Mouse (Mus musculus) embryonic facial prominence, embryonic 13.5 days (tissue): ENCODE measurements around the gene Ctsk. TPM values are rescaled to one million over a fixed set of nuclear protein-coding genes. Genes with fewer than 3 reads are reported as not detected.
A peak's percentile ranks its signal among the peaks of the same experiment; 100 is the strongest.

Experiments
- ATAC-seq: fragments of 200-750 bp; cut with Nextera tagmentation; 2 replicates; pipeline ENCODE4 v1.8.0; 2017; ENCODE audit warnings: low read depth; ENCODE audit not compliant: insufficient number of reproducible peaks, insufficient read depth, low FRiP score, low TSS enrichment
- H3K27ac ChIP-seq: fragments of 300-500 bp; sonication (generic); 2 replicates; pipeline ENCODE4 v1.5.1; 2015; ENCODE audit warnings: moderate library complexity, mild to moderate bottlenecking, inconsistent platforms
- H3K27me3 ChIP-seq: fragments of 300-500 bp; sonication (generic); 2 replicates; pipeline ENCODE4 v1.6.1; 2015; ENCODE audit warnings: mild to moderate bottlenecking, inconsistent platforms
- H3K36me3 ChIP-seq: fragments of 300-500 bp; sonication (generic); 2 replicates; pipeline ENCODE4 v1.6.1; 2015; ENCODE audit warnings: mild to moderate bottlenecking, inconsistent platforms
- H3K4me1 ChIP-seq: fragments of 300-500 bp; sonication (generic); 2 replicates; pipeline ENCODE4 v1.6.1; 2015; ENCODE audit warnings: inconsistent platforms
- H3K4me2 ChIP-seq: fragments of 300-500 bp; sonication (generic); 2 replicates; pipeline ENCODE4 v1.6.1; 2015; ENCODE audit warnings: moderate library complexity, mild to moderate bottlenecking, inconsistent platforms
- H3K4me3 ChIP-seq: fragments of 300-500 bp; sonication (generic); 2 replicates; pipeline ENCODE4 v1.5.1; 2015; ENCODE audit warnings: mild to moderate bottlenecking, inconsistent platforms
- H3K9ac ChIP-seq: fragments of 300-500 bp; sonication (generic); 2 replicates; pipeline ENCODE4 v1.6.1; 2015; ENCODE audit warnings: mild to moderate bottlenecking, inconsistent platforms
- H3K9me3 ChIP-seq: fragments of 300-500 bp; sonication (generic); 2 replicates; pipeline ENCODE4 v1.6.1; 2016; ENCODE audit warnings: inconsistent platforms
- WGBS: fragments of 180-500 bp; shearing (Covaris S2); methylation state at CpG from one replicate; pipeline ENCODE4 v1.1.7; 2015; ENCODE audit warnings: mixed read lengths; 5-methylcytosine and 5-hydroxymethylcytosine counted together
- polyA plus RNA-seq: library from polyadenylated mRNA; unstranded; fragments of >200 nt; fragmentation: Nextera tagmentation; extraction: Ambion mirVana; gene quantifications from 2 replicates; pipeline ENCODE4 v1.2.1, GENCODE M21; 2015

The Ctsk gene
- 37.9 and 41.4 TPM in 2 replicates for polyA plus RNA-seq

GRCm38 (mm10) chr3:95499024-95499423 lies at the start of gene Ctsk:
Ctsk (plus strand) TSS chr3:95499256.
- H3K4me2 ChIP-seq, result peak within 1 kb of the TSS; percentile 65
- H3K27ac ChIP-seq, result peak within 1 kb of the TSS; percentile 82
- ATAC-seq, result no peak
- peak within 1 kb of the TSS; percentile 65 for H3K9ac ChIP-seq
- H3K4me3 ChIP-seq, result peak within 1 kb of the TSS; percentile 41
- WGBS, result 42% methylated on average over 7 of the region's 7 CpGs
- H3K9me3 ChIP-seq, result no peaks in the 10 kb centered on the region
- H3K4me1 ChIP-seq, result peaks cover 36% of the 10 kb centered on the region
- H3K36me3 ChIP-seq, result peaks cover 28% of the 10 kb centered on the region
- no peaks in the 10 kb centered on the region for H3K27me3 ChIP-seq

DNA sequence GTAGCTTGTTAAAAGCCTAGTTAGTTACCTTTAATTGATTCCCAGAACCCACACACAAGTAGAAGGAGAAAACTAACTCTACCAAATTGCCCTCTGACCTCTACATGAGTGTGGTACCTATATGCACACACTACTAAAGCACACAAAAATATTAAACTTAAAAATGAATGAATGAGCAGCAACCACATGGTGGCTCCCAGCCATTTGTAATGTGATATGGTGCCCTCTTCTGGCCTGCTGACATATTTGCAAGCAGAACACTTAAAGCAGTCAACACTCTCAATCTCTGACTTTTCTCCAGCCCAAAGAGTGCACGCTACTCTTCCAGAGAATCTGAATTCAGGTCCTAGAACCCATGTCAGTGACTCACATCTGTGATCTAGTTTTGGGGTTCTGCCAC lies 48.6 kb upstream of the Ctsk start:
- Histone ChIP-seq H3K9me3 (no peaks in the 10 kb centered on the region), H3K27me3 (no peaks in the 10 kb centered on the region), H3K4me3 (no peak overlapping the region), H3K4me2 (no peak overlapping the region), H3K27ac (no peak overlapping the region), H3K9ac (no peak overlapping the region), H3K4me1 (no peaks in the 10 kb centered on the region), H3K36me3 (peaks cover 45% of the 10 kb centered on the region)
- ATAC-seq, result no peak
- 52% methylated on average over 1 of the region's 1 CpGs for WGBS

- H3K4me2 ChIP-seq, result no peak overlapping the region
- no peak overlapping the region for H3K4me3 ChIP-seq
- no peaks in the 10 kb centered on the region for H3K27me3 ChIP-seq
- H3K9ac ChIP-seq, result no peak overlapping the region
- peaks cover 45% of the 10 kb centered on the region for H3K36me3 ChIP-seq
- WGBS, result 91% methylated on average over 3 of the region's 3 CpGs
- H3K9me3 ChIP-seq, result no peaks in the 10 kb centered on the region
- no peak for ATAC-seq
- no peaks in the 10 kb centered on the region for H3K4me1 ChIP-seq
- H3K27ac ChIP-seq, result no peak overlapping the region
Measured at GRCm38 (mm10) chr3:95450915-95451314, 48.1 kb upstream of the Ctsk start.

- Histone ChIP-seq H3K4me3 (no peak overlapping the region), H3K9me3 (no peaks in the 10 kb centered on the region), H3K36me3 (peaks cover 50% of the 10 kb centered on the region), H3K9ac (no peak overlapping the region), H3K27ac (no peak overlapping the region), H3K4me1 (no peaks in the 10 kb centered on the region), H3K27me3 (no peaks in the 10 kb centered on the region), H3K4me2 (no peak overlapping the region)
- 98% methylated on average over 5 of the region's 5 CpGs for WGBS
- no peak for ATAC-seq
Measured at GRCm38 (mm10) chr3:95456367-95456766, 42.7 kb upstream of the Ctsk start.

GRCm38 (mm10) chr3:95457758-95458157 lies 41.3 kb upstream of the Ctsk start:
- no peak for ATAC-seq
- H3K4me3 ChIP-seq, result no peak overlapping the region
- WGBS, result 82% methylated on average over 3 of the region's 3 CpGs

GRCm38 (mm10) chr3:95459381-95459780 lies 39.7 kb upstream of the Ctsk start:
- no peaks in the 10 kb centered on the region for H3K9me3 ChIP-seq
- H3K4me3 ChIP-seq, result no peak overlapping the region
- no peak for ATAC-seq
- no peaks in the 10 kb centered on the region for H3K27me3 ChIP-seq
- H3K4me1 ChIP-seq, result no peaks in the 10 kb centered on the region
- no peak overlapping the region for H3K9ac ChIP-seq
- 33% methylated on average over 1 of the region's 1 CpGs for WGBS
- H3K27ac ChIP-seq, result no peak overlapping the region
- H3K36me3 ChIP-seq, result peaks cover 43% of the 10 kb centered on the region
- no peak overlapping the region for H3K4me2 ChIP-seq

More at GRCm38 (mm10) chr3:95457758-95458157, 41.3 kb upstream of the Ctsk start:
- peaks cover 49% of the 10 kb centered on the region for H3K36me3 ChIP-seq
- H3K4me2 ChIP-seq, result no peak overlapping the region
- H3K9me3 ChIP-seq, result no peaks in the 10 kb centered on the region
- no peak overlapping the region for H3K27ac ChIP-seq
- H3K27me3 ChIP-seq, result no peaks in the 10 kb centered on the region
- H3K4me1 ChIP-seq, result no peaks in the 10 kb centered on the region
- no peak overlapping the region for H3K9ac ChIP-seq

- H3K9me3 ChIP-seq, result no peaks in the 10 kb centered on the region
- H3K9ac ChIP-seq, result no peak overlapping the region
- H3K27ac ChIP-seq, result no peak overlapping the region
- peaks cover 59% of the 10 kb centered on the region for H3K36me3 ChIP-seq
- no peaks in the 10 kb centered on the region for H3K4me1 ChIP-seq
- no peak for ATAC-seq
- no peak overlapping the region for H3K4me3 ChIP-seq
- no peaks in the 10 kb centered on the region for H3K27me3 ChIP-seq
- H3K4me2 ChIP-seq, result no peak overlapping the region
Measured at GRCm38 (mm10) chr3:95463852-95464251, 35.2 kb upstream of the Ctsk start.

DNA sequence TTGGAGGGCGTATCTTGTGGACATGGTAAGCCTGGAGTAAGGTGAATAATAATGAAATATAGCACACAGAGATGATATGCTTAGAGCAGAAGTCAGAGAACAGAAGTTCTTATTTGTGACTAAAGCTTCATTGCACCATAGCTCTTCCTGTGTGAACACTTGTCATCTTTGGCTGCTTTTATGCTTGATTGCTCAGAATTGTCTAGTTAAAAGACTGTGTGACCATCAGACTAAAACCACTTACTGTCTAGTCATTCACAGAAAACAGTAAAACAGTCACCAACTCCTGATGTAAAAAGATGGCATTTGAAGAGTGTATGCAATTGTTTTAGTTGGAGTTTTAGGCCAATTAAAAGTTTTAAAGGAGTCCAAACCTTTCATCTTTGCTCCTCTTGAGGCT lies 20.1 kb upstream of the Ctsk start:
- H3K4me1 ChIP-seq, result no peaks in the 10 kb centered on the region
- no peaks in the 10 kb centered on the region for H3K9me3 ChIP-seq
- H3K4me2 ChIP-seq, result no peak overlapping the region
- H3K27me3 ChIP-seq, result no peaks in the 10 kb centered on the region
- peaks cover 82% of the 10 kb centered on the region for H3K36me3 ChIP-seq
- H3K27ac ChIP-seq, result no peak overlapping the region
- ATAC-seq, result no peak
- H3K4me3 ChIP-seq, result no peak overlapping the region
- WGBS, result 94% methylated on average over 1 of the region's 1 CpGs
- H3K9ac ChIP-seq, result no peak overlapping the region

- Histone ChIP-seq H3K36me3 (peaks cover 81% of the 10 kb centered on the region), H3K27ac (no peak overlapping the region), H3K4me3 (no peak overlapping the region), H3K9me3 (no peaks in the 10 kb centered on the region), H3K4me2 (no peak overlapping the region), H3K9ac (no peak overlapping the region), H3K4me1 (no peaks in the 10 kb centered on the region), H3K27me3 (no peaks in the 10 kb centered on the region)
- ATAC-seq, result no peak
- 83% methylated on average over 2 of the region's 2 CpGs for WGBS
Measured at GRCm38 (mm10) chr3:95486421-95486820, 12.6 kb upstream of the Ctsk start.

DNA sequence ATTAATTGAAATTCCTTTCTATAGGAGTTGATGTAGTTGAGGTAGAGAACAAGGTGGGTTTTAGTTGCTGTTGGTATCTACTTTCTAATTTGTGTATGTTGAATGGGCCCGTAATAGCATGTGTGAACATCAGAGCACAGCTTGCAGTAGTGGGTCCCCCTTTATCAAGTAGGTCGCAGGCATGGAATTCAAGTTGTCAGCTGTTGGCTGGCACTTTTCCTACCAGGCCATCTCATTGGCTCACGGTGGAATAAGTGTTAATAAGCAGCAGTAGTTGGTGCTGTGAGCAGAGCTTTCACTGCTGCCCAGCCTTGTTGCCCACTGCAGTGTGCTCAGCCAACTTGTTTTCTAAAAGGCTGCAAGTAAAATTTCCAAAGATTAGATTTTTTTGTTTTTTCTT lies 10.4 kb upstream of the Ctsk start:
- Histone ChIP-seq H3K4me3 (no peak overlapping the region), H3K27ac (no peak overlapping the region), H3K9ac (no peak overlapping the region), H3K4me1 (peaks cover 3% of the 10 kb centered on the region), H3K9me3 (no peaks in the 10 kb centered on the region), H3K4me2 (no peak overlapping the region), H3K36me3 (peaks cover 81% of the 10 kb centered on the region), H3K27me3 (no peaks in the 10 kb centered on the region)
- WGBS, result 90% methylated on average over 3 of the region's 3 CpGs
- ATAC-seq, result no peak

DNA sequence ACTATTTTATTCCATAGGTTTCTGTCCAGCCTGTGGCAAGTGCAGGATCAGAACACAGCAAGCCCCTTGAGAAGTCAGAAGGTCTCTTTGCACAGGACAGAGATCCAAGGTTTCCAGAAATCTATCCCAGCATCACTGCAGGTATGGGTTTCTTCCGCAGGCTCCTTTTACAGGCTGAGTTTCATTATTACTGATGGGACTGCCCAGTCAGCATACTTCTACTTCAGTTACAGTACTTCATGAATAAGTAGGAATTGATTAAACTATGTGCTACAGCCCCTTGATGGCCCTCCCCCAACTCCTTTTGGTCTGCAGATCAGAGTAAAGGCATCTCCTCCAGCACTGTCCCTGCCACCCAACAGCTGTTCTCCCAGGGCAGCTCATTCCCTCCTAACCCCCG lies 8.8 kb upstream of the Ctsk start:
- Histone ChIP-seq H3K9me3 (no peaks in the 10 kb centered on the region), H3K9ac (no peak overlapping the region), H3K4me3 (no peak overlapping the region), H3K4me1 (peaks cover 16% of the 10 kb centered on the region), H3K27me3 (no peaks in the 10 kb centered on the region), H3K4me2 (no peak overlapping the region), H3K27ac (no peak overlapping the region), H3K36me3 (peaks cover 87% of the 10 kb centered on the region)
- WGBS, result 87% methylated on average over 2 of the region's 2 CpGs
- no peak for ATAC-seq

GRCm38 (mm10) chr3:95494342-95494741 lies 4.7 kb upstream of the Ctsk start:
- Histone ChIP-seq H3K27ac (peak overlapping the region; percentile 85), H3K4me3 (no peak overlapping the region), H3K4me1 (peaks cover 27% of the 10 kb centered on the region), H3K36me3 (peaks cover 65% of the 10 kb centered on the region), H3K9me3 (no peaks in the 10 kb centered on the region), H3K4me2 (no peak overlapping the region), H3K27me3 (no peaks in the 10 kb centered on the region), H3K9ac (no peak overlapping the region)
- WGBS, result 22% methylated on average over 6 of the region's 6 CpGs
- no peak for ATAC-seq

GRCm38 (mm10) chr3:95498229-95498628 lies 827 bp upstream of the Ctsk start:
- ATAC-seq, result no peak
- Histone ChIP-seq H3K9me3 (no peaks in the 10 kb centered on the region), H3K27me3 (no peaks in the 10 kb centered on the region), H3K4me1 (peaks cover 42% of the 10 kb centered on the region), H3K27ac (peak overlapping the region; percentile 29; the same call in 1 of the 2 replicates), H3K9ac (no peak overlapping the region), H3K36me3 (peaks cover 31% of the 10 kb centered on the region), H3K4me2 (0 out of 2 replicates have a peak overlapping the region, but pooled peaks have one; percentile 65), H3K4me3 (no peak overlapping the region)
- WGBS, result 74% methylated on average over 2 of the region's 2 CpGs
